Mouse (Mus musculus) frontal cortex, postnatal 14 days (tissue): ENCODE data around the gene Commd8.
"Not testable (repeated sequence)": the region's sequence is repeated elsewhere in the genome, so short reads cannot be mapped to it uniquely, and the experiment has no call there.

ENCODE experiments used
- DNase-seq, 2 experiments: peaks; one replicate each; pipeline ENCODE4 v3.0.0; 2022; ENCODE audit warnings: low spot score in 2 of 2

Commd8 gene

DNA sequence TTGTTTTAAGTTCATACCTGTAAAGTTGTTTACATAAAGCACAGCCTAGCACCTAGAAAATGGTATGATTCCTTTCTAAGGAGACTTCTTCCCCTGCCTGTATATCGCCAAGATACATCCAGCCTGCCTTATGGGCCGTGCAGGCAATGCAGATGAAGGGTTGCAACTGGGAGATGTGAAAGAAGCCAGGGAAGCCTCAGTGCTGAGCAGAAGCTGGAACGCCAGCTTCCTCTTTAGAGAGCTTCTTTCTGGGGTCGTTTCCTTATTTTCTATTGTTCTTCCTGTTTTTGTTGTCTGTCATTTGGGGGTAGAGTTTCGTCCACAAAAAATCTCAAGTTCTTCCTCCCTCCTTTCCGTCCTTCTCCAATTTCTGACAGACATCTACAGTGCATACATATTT is 2.1 kb upstream of the Commd8 start:
- no peak for DNase-seq

DNA sequence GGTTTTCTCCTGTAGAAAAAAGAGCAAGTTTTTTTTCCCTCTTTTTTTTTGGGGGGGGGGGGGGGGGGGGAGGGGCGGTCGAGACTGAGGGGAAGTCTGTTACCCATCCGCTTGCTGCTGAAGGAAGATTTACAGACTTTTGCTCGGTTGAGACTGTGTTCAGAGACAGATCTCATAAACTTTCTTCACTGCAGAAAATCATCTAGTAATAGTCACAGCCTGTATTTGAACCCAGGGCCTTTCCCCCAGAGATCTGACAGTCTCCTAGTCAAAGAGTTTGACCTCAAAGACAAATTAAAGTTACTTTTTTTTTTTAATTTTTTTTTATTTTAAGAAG is 264 bp upstream of the Commd8 start:
- no peak for DNase-seq

DNA sequence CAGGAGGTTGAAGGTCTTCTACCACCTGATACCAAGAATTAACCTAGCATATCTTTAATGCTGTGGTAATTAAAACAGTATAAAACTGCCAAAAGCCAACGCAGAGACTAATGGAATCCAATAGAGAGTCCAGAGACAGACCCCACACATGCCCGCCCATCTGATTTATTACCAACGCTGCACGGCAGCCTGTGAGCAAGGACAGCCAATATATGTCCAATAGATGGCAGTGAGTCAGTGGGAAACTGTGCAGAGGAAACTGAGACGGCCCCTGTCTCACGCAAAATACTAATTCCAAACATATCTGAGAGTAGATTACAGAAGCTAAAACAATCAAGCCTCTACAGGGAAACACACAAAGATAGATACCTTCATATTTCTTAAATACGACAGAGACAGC is 3.6 kb downstream of the Commd8 start:
- no peak for DNase-seq

DNA sequence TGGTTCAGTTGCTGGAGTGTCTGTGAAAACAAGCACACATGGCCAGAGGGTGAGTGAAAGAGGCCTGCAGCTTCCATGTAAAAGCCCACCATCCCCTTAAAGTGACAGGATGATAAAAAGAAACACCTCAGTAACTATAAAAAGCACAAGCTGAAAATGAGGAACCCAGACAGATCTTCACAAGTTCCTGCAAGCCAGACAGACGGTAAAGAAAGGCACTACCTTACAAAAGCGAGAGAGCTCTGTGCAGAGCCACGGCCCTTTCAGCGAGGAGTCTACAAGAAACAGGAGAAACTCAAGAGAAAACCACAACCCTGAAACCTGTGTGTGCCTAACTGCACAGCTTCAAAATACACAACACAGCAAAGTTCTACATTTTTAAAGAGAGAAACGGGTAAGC is 5.1 kb downstream of the Commd8 start:
- DNase-seq, result no peak

DNA sequence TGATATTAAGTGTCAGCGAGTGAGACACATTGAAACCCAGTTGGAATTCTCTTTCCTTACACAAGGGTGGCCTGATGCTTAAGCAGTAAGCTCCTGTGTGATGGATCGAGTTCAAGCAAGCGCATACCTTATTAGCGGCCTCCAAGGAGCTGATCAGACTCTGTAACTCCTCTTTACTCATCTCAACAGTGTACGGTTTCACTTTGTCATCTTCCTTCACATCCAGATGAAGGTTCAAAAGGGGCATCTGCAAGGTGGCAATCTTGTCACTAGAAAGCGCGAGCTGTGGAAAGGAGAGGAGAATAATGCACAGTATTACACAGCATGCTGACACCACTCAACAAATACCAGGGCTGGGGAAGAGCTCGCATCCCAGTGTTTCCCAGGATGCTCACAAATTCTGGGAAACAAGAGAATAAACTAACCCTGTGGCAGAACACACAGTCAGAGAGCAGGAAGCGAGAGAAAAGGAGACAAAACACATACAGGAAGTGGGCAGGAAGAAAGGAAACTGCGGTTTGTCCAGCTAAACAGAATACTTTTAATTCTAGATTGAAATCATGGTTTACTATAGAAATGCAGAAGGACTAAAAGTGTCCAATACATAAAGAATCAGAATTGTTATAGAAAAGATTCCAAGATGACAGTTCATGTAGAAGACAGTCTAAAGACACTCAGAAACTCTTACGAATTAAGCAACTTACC is 7.1 kb downstream of the Commd8 start:
- no peak for DNase-seq

DNA sequence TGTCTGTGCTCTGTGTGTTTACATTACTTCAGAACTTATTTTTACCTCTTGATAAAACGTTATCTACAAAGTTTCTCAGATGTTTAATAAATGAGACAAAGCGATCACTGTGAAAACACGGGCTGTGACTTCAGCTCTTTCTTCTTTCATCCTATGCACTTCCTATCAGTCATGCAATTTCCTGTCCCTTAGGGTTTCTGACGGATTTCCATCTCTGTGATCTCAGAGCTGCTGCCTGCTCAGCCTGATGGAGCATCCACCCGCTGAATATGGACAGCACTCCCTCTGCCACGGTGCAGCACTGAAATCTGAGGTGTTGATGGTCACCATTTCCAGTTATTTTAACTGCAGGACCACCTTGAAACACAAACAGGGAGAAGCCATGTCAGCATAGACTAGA is 8.5 kb downstream of the Commd8 start:
- DNase-seq, result no peak

DNA sequence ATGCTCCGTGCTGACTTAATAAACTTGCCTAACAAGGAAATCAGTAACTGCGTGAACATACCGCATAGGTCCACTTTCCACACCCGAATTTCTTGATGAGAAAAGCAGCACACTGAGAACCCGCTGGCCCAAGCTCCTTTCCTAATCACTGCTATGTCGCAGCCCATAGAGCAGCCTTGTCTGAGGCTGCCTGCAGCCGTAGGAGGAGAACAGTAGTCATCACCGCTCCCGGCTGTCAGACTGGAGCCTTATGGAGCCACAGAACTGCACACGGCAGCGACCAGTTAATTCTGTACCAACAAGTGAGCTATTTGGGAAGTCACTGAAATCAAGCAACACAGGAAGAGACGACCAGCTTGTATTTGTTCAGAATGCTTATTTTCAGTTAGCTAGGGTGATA is 9.3 kb downstream of the Commd8 start:
- no peak for DNase-seq

DNA sequence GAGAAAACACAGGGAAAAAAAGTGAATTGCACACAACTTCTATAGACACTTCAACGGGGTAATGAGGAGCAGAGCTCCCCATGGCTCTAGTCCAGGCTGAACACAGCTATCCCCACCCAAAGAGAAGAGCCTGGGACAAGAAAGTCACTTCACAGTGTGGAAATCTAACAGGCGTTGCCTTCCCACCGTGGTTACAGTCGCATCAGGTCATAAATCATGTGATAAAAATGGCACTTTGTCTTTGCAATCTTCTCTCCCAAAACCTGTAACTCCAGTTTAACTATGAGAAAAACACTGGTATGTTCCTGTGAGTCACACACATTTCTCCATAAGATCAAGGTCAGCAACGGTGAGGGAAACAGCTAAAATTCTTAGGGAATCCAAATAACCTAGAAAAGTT is 11.4 kb downstream of the Commd8 start:
- no peak for DNase-seq

DNA sequence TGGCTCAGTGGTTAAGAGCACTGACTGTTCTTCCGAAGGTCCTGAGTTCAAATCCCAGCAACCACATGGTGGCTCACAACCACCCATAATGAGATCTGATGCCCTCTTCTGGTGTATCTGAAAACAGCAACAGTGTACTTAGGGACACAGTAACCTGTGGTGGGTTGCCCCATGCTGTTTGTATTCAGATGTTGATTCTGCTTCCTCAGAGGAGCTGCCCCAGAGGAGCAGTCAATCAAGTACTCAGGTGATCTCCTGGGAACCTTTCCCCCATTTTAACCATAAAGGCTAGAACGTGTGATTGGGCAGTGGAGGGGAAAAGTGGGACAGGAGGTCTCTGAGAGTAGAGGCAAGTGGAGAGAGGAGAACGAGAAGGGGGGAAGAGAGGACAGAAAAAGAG is 12.3 kb downstream of the Commd8 start:
- not testable (repeated sequence) for DNase-seq

DNA sequence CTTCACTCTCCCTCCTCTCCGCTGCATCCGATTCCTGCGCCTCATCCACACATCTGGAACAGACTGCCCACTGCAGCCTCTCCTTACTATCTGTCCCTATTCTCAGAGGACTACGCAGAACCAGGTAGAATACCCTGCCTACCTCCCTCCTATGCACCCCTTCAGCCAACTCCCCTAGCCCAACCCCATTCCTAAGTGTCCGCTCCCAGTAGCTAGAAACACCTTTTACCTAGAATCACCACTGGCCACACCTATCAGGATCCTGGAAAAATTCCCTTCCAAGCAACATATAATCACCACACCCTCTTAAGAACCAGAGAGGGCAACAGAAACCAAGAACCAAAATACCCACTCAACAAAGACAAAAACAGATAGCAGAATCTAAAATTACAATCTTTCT is 17.1 kb downstream of the Commd8 start:
- DNase-seq, result no peak

DNA sequence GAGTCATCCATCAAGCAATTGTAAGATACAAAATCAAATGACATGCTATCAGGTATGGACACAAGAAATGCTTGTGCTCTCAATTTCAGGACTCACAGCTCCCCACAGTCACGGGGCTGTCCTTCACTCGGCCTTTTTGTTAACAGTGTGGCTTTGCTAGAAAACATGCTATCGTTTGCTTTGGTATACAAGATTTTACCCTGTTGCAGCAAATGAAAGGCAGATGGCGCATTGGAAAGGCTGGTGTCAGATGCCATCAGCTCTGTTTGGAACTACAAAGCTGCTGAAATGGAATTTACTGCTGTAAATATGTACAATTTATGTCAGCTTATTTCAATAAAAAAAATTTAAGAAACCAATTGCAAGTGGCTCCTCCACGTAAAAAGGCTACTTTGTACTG is 19.3 kb downstream of the Commd8 start:
- DNase-seq, result no peak

DNA sequence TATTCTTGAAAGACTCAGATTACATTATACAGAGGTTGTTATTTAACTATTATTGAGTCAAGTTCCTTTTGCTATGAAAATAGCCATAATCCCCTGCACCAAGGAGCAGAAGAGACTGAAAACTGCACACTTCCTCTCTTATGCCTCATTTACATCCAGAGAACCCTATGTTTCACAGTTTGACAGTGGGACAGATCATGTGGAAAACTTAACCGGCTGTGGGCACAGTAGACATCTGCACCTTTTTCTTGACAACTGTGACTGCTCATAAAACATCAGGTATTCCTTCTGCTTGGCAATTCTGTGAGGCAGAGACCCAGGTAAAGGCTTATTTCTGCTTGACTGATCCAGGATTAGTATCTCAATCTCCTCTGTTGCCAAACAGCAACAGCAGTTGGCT is 28.4 kb downstream of the Commd8 start:
- DNase-seq, result no peak

DNA sequence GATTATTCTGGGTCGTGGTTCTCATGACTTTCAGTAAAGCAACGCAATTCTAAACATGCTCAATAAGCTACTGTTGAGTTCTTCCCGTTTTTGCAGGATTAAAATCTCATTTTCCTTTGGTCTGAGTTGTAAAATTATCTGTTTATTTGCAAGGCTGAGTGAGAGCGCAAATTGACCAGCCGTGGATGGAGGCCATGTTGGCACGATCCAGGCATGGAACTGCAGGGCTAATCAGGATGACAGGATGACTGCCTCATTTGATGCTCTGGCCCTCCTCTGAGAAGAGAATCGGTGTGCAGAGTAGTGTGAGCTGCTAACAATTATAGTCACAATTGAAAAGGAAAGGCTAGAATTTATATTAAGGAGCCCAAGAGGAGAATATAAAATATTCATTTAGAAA is 29.7 kb downstream of the Commd8 start:
- DNase-seq, result no peak

DNA sequence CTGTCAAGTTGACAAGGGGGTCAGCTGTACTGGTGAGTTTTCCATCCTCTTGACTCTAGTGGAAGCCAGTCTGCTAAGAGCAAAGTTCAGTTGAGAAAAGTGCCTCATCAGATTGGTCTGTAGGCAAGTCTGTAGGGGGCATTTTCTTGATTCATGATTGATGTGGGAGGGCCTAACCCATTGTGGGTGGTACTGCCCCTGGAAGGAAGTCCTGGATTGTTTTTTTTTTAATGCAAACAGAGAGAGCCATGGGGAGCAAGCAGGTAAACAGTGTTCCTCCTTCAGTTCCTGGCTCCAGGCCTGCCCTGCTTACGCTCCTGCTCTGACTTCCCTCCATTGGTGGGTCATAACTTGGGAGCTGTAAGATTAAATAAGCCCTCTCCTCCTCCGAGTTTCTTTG is 34.1 kb downstream of the Commd8 start:
- no peak for DNase-seq

DNA sequence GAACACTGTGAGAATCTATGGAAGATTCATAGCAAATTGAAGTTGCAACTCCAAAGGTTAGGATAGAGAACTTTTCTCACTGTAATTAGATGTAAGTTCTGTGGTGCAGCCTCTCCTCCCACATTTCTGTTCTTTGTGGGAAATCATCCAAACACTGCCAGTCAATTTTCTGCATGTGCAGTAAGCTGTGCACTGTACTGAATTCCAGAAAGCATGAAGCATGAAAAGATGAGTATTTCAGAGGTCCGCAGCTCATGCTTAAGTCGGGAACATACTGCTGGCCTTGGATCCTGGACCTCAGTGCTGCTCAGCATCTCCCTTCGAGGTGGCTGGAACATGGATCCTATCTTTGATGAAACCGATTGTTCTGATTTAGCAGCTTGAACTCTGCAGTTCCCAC is 41.3 kb downstream of the Commd8 start:
- no peak for DNase-seq

DNA sequence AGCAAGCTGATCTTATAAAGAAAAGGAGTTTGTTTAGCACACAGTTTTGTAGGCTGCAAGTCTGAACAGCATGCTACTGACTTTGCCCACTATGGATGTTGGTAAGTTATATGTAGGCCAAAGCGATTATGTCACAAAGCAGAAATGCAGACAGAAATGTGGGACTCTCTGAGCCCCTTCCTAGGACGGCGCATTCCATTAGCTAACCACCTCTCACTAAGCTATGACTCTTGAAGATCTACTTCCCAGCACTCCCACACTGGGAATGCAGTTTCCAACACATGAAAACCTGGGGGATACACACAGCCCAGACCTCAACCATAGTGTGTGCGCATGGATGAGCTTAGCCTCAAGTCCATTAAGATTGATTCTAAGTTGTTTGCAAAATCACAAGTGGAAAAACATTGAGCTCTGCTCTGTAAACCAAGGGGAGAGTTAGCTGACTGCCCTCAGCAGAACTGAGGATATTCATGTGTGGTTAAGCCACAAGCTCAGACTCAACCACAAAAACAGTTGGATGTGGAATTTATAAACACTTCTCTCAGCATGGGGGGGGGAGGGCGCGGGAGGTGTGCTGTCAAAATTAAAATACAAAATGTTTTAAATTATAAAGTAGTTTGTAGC is 45.5 kb downstream of the Commd8 start:
- DNase-seq, result no peak
